Mouse (Mus musculus) forebrain, embryonic 12.5 days (tissue): ENCODE data around the gene A930018P22Rik. TPM values are rescaled to one million over a fixed set of nuclear protein-coding genes. Genes with fewer than 3 reads are reported as not detected.

Experiments used
- polyA plus RNA-seq: library from polyadenylated mRNA; unstranded; fragments of >200 nt; fragmentation: Nextera tagmentation; extraction: Ambion mirVana; gene quantifications from 2 replicates; pipeline ENCODE4 v1.2.1, GENCODE M21; 2016

The A930018P22Rik gene
- polyA plus RNA-seq, 1 experiment from 2014 or later: not detected

Other genes starting within 250 kb of the A930018P22Rik start
- 29.1 and 39.5 TPM in 2 replicates for gene Lmo2, start 164.8 kb upstream of the A930018P22Rik start, polyA plus RNA-seq
- 56.3 and 62.9 TPM in 2 replicates for gene Fbxo3, start 95.0 kb upstream of the A930018P22Rik start, polyA plus RNA-seq
- 2.4 and 2.7 TPM in 2 replicates for gene 4931422A03Rik, start 94.4 kb upstream of the A930018P22Rik start, polyA plus RNA-seq
- not detected in 2 replicates for gene Gm10912, start 56.9 kb upstream of the A930018P22Rik start, polyA plus RNA-seq
- not detected in 2 replicates for gene Gm10799, start 54.2 kb upstream of the A930018P22Rik start, polyA plus RNA-seq
- gene Cd59b, start 52.9 kb upstream of the A930018P22Rik start, polyA plus RNA-seq: 1.8 and 2.6 TPM in 2 replicates
- gene Cd59a, start 27.0 kb upstream of the A930018P22Rik start, polyA plus RNA-seq: 14.3 and 16.6 TPM in 2 replicates